Mouse (Mus musculus): ENCODE measurements at regions not wholly inside any gene's neighbourhood (a gene's known extent, or its start where the extent isn't known, plus 50 kb on each side); places are given as distances from the start of the nearest gene placed in this dataset.

DNA sequence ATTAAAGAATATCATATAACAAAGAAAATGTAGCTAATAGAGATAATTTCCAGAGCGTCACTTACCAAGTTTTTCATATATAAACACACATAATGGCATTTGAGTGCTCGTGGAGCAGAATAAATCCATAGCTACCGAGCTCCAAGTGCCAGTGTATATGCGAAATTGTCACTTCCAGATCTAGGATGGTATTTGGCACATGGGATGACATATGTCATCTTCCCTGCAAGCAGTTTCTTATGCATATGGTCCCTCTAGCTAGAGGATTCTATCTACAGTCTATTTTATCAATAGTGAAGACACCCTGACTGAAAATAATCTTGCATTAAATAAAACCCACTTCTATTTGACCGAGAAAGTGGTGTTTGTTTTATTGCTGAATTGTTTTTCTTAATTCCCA is 109.6 kb upstream of the Cdh6 start:
- H3K36me3 ChIP-seq (ENCODE audit: control insufficient read depth, insufficient read depth): no peaks in the 10 kb centered on the region
- ATAC-seq: peak; percentile 48
- peaks cover 9% of the 10 kb centered on the region for H3K4me1 ChIP-seq (replicated peaks; ENCODE audit: control insufficient read depth, insufficient read depth, low read length)
- H3K9ac ChIP-seq (replicated peaks; ENCODE audit: low read depth, low read length): no peak overlapping the region
- H3K4me3 ChIP-seq (replicated peaks; ENCODE audit: low read length): no peak overlapping the region
- H3K4me2 ChIP-seq (ENCODE audit: low read length): no peak overlapping the region
- no peaks in the 10 kb centered on the region for H3K9me3 ChIP-seq (ENCODE audit: control insufficient read depth, low read length)
- H3K27me3 ChIP-seq (replicated peaks; ENCODE audit: control insufficient read depth, insufficient read depth, low read length): no peaks in the 10 kb centered on the region
- no peak overlapping the region for H3K27ac ChIP-seq (ENCODE audit: low read length)
- 68% methylated on average over 5 of the region's 5 CpGs for WGBS

DNA sequence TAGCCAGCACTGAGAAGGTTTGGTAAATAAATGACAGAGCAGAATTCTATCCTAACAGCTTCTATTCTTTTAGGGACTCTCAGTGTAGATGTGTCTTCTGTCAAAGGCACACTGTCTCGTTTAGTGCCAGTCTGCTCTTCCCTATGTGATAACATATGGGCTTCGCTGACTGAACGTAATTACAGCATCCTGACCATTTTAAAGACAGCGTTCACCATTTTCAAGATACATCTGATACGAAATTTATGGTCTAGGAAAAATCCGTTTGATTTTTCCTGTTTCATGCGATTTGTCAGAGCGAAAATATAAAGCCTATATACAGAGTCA is 103.4 kb upstream of the Cdh6 start:
- Histone ChIP-seq H3K4me2 (ENCODE audit: low read length) (no peak overlapping the region), H3K36me3 (ENCODE audit: control insufficient read depth, insufficient read depth) (no peaks in the 10 kb centered on the region), H3K4me1 (replicated peaks; ENCODE audit: control insufficient read depth, insufficient read depth, low read length) (peaks cover 7% of the 10 kb centered on the region), H3K4me3 (replicated peaks; ENCODE audit: low read length) (no peak overlapping the region), H3K27ac (ENCODE audit: low read length) (no peak overlapping the region), H3K9ac (replicated peaks; ENCODE audit: low read depth, low read length) (no peak overlapping the region), H3K27me3 (replicated peaks; ENCODE audit: control insufficient read depth, insufficient read depth, low read length) (no peaks in the 10 kb centered on the region), H3K9me3 (ENCODE audit: control insufficient read depth, low read length) (no peaks in the 10 kb centered on the region)
- WGBS: 54% methylated on average over 8 of the region's 8 CpGs
- peak; percentile 79 for ATAC-seq

DNA sequence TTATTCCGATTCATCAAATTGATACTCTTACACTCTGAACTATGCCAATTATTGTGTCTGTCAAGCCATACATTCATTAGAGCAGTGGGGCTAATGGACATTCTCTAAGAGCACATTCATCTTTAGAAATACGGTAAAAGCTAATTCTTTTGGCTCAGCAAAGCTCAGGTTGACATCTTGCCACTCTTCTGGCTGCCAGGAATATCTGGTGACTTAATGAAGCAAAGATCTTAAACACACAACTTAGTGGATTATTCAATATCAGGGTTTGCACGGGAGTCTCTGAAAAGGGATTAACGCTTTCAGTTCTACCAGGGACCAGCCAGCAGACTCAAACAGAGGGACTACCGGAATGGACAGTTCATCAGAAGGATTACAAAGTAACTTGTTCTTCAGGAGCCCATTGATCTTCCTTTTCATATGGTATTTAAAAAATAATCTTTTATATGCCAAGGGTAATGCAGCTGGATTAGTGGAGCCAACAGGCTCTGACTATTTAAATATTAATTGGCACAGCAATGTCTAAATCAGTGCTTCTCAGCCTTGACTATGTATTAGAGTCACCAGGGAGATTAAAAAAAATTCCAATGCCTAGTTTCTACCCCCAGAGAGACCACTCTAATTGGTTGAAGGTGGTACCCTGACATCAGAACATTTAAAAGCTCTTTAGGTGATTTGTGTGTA is 102.9 kb upstream of the Cdh6 start:
- Histone ChIP-seq H3K36me3 (ENCODE audit: control insufficient read depth, insufficient read depth) (no peaks in the 10 kb centered on the region), H3K27me3 (replicated peaks; ENCODE audit: control insufficient read depth, insufficient read depth, low read length) (no peaks in the 10 kb centered on the region), H3K4me3 (replicated peaks; ENCODE audit: low read length) (no peak overlapping the region), H3K9me3 (ENCODE audit: control insufficient read depth, low read length) (no peaks in the 10 kb centered on the region), H3K9ac (replicated peaks; ENCODE audit: low read depth, low read length) (no peak overlapping the region), H3K27ac (ENCODE audit: low read length) (no peak overlapping the region), H3K4me1 (replicated peaks; ENCODE audit: control insufficient read depth, insufficient read depth, low read length) (peaks cover 7% of the 10 kb centered on the region), H3K4me2 (ENCODE audit: low read length) (no peak overlapping the region)
- WGBS: 8% methylated on average over 5 of the region's 5 CpGs
- ATAC-seq: no peak; the same call in none of the 2 replicates

DNA sequence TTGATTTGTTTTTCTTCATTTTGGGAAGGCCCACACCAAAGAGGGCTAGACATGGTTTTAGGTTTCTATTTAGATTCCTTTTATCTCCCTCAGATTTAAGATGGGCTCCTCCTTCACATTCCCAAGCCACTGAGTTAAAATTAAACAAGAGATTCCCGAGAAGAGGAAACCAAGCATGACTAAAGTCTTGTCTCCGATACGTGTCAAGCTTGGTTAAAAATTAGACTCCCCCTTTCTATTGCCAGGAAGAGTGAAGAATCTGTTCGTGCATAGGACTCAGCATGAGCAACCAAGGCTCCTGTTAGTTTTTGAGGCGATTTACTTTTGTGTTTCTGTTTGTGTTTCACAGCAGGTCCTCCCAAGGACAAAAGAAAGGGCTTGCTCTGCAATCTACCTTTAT is 101.9 kb upstream of the Cdh6 start:
- Histone ChIP-seq H3K4me3 (replicated peaks; ENCODE audit: low read length) (no peak overlapping the region), H3K36me3 (ENCODE audit: control insufficient read depth, insufficient read depth) (no peaks in the 10 kb centered on the region), H3K27ac (ENCODE audit: low read length) (no peak overlapping the region), H3K4me1 (replicated peaks; ENCODE audit: control insufficient read depth, insufficient read depth, low read length) (peaks cover 7% of the 10 kb centered on the region), H3K9me3 (ENCODE audit: control insufficient read depth, low read length) (no peaks in the 10 kb centered on the region), H3K27me3 (replicated peaks; ENCODE audit: control insufficient read depth, insufficient read depth, low read length) (no peaks in the 10 kb centered on the region), H3K4me2 (ENCODE audit: low read length) (no peak overlapping the region), H3K9ac (replicated peaks; ENCODE audit: low read depth, low read length) (no peak overlapping the region)
- 19% methylated on average over 5 of the region's 5 CpGs for WGBS
- ATAC-seq: no peak

- H3K4me3 ChIP-seq (replicated peaks; ENCODE audit: low read length): no peak overlapping the region
- H3K36me3 ChIP-seq (ENCODE audit: control insufficient read depth, insufficient read depth): no peaks in the 10 kb centered on the region
- 93% methylated on average over 5 of the region's 5 CpGs for WGBS
- ATAC-seq: no peak
- H3K9me3 ChIP-seq (ENCODE audit: control insufficient read depth, low read length): no peaks in the 10 kb centered on the region
- no peak overlapping the region for H3K9ac ChIP-seq (replicated peaks; ENCODE audit: low read depth, low read length)
- no peaks in the 10 kb centered on the region for H3K27me3 ChIP-seq (replicated peaks; ENCODE audit: control insufficient read depth, insufficient read depth, low read length)
- peaks cover 7% of the 10 kb centered on the region for H3K4me1 ChIP-seq (replicated peaks; ENCODE audit: control insufficient read depth, insufficient read depth, low read length)
- H3K27ac ChIP-seq (ENCODE audit: low read length): no peak overlapping the region
- no peak overlapping the region for H3K4me2 ChIP-seq (ENCODE audit: low read length)
Measured at GRCm38 (mm10) chr15:13274366-13275067, 101.0 kb upstream of the Cdh6 start.

- H3K9me3 ChIP-seq (ENCODE audit: control insufficient read depth, low read length): no peaks in the 10 kb centered on the region
- no peak overlapping the region for H3K27ac ChIP-seq (ENCODE audit: low read length)
- H3K27me3 ChIP-seq (replicated peaks; ENCODE audit: control insufficient read depth, insufficient read depth, low read length): no peaks in the 10 kb centered on the region
- no peak overlapping the region for H3K4me3 ChIP-seq (replicated peaks; ENCODE audit: low read length)
- H3K4me2 ChIP-seq (ENCODE audit: low read length): no peak overlapping the region
- H3K4me1 ChIP-seq (replicated peaks; ENCODE audit: control insufficient read depth, insufficient read depth, low read length): no peaks in the 10 kb centered on the region
- 94% methylated on average over 11 of the region's 11 CpGs for WGBS
- H3K9ac ChIP-seq (replicated peaks; ENCODE audit: low read depth, low read length): no peak overlapping the region
- no peaks in the 10 kb centered on the region for H3K36me3 ChIP-seq (ENCODE audit: control insufficient read depth, insufficient read depth)
- ATAC-seq: no peak
Measured at GRCm38 (mm10) chr15:13246053-13246696, 72.7 kb upstream of the Cdh6 start.

- Histone ChIP-seq H3K36me3 (ENCODE audit: control insufficient read depth, insufficient read depth) (no peaks in the 10 kb centered on the region), H3K4me3 (replicated peaks; ENCODE audit: low read length) (no peak overlapping the region), H3K9me3 (ENCODE audit: control insufficient read depth, low read length) (no peaks in the 10 kb centered on the region), H3K9ac (replicated peaks; ENCODE audit: low read depth, low read length) (no peak overlapping the region), H3K4me1 (replicated peaks; ENCODE audit: control insufficient read depth, insufficient read depth, low read length) (0 out of 2 replicates have a peak, but pooled peaks cover 3% of the 10 kb centered on the region), H3K27me3 (replicated peaks; ENCODE audit: control insufficient read depth, insufficient read depth, low read length) (no peaks in the 10 kb centered on the region), H3K27ac (ENCODE audit: low read length) (no peak overlapping the region), H3K4me2 (ENCODE audit: low read length) (no peak overlapping the region)
- no peak for ATAC-seq
- WGBS: 84% methylated on average over 14 of the region's 14 CpGs
Measured at GRCm38 (mm10) chr15:13244306-13244705, 70.8 kb upstream of the Cdh6 start.

DNA sequence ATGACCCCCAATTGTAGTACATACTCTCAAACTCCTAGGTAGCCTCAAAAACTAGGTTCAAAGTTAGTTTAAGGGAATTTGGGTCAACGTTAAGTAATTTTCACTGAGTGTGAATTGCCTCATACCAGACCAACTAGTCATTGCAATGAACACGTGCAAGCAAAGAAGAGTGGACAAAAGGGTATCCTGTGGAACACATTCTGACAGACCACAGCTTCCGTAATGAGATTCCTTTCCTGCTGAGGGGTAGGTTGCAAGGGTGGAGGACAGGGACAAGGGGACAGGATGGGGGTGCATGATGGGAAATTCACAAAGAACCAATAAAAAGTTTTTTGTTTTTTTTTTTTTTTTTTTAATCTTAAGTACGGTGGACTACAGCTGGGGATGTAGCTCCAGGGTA is 70.1 kb upstream of the Cdh6 start:
- H3K27ac ChIP-seq (ENCODE audit: low read length): no peak overlapping the region
- H3K9ac ChIP-seq (replicated peaks; ENCODE audit: low read depth, low read length): no peak overlapping the region
- WGBS: 89% methylated on average over 4 of the region's 4 CpGs
- no peaks in the 10 kb centered on the region for H3K27me3 ChIP-seq (replicated peaks; ENCODE audit: control insufficient read depth, insufficient read depth, low read length)
- H3K4me2 ChIP-seq (ENCODE audit: low read length): no peak overlapping the region
- H3K9me3 ChIP-seq (ENCODE audit: control insufficient read depth, low read length): no peaks in the 10 kb centered on the region
- 0 out of 2 replicates have a peak, but pooled peaks cover 3% of the 10 kb centered on the region for H3K4me1 ChIP-seq (replicated peaks; ENCODE audit: control insufficient read depth, insufficient read depth, low read length)
- no peak for ATAC-seq
- no peaks in the 10 kb centered on the region for H3K36me3 ChIP-seq (ENCODE audit: control insufficient read depth, insufficient read depth)
- no peak overlapping the region for H3K4me3 ChIP-seq (replicated peaks; ENCODE audit: low read length)

DNA sequence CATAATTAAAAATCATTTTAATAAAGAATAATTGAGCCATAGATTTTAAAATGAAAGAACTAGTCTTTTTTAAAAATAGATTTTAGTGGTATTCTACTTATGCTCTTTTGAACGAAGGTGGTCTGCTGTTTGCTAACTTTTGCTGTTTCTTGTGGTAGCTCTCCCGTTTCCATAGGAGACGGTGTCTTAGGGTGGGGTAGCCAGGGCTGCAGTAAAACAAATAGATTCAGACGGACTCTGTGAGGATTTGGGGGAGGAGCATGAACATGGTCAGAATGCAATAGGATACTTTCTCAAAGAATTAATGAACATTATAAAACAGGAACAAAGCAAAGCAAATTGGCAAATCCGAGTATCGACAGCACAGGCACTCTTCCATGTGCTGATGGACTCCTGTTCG is 67.5 kb upstream of the Cdh6 start:
- Histone ChIP-seq H3K36me3 (ENCODE audit: control insufficient read depth, insufficient read depth) (no peaks in the 10 kb centered on the region), H3K27ac (ENCODE audit: low read length) (no peak overlapping the region), H3K9me3 (ENCODE audit: control insufficient read depth, low read length) (no peaks in the 10 kb centered on the region), H3K4me3 (replicated peaks; ENCODE audit: low read length) (no peak overlapping the region), H3K4me2 (ENCODE audit: low read length) (no peak overlapping the region), H3K4me1 (replicated peaks; ENCODE audit: control insufficient read depth, insufficient read depth, low read length) (0 out of 2 replicates have a peak, but pooled peaks cover 3% of the 10 kb centered on the region), H3K27me3 (replicated peaks; ENCODE audit: control insufficient read depth, insufficient read depth, low read length) (no peaks in the 10 kb centered on the region), H3K9ac (replicated peaks; ENCODE audit: low read depth, low read length) (no peak overlapping the region)
- no peak for ATAC-seq
- WGBS: 61% methylated on average over 7 of the region's 7 CpGs
